Comparison of ENCODE assay signal across 8 mouse cellular contexts in the genomic region with DNA sequence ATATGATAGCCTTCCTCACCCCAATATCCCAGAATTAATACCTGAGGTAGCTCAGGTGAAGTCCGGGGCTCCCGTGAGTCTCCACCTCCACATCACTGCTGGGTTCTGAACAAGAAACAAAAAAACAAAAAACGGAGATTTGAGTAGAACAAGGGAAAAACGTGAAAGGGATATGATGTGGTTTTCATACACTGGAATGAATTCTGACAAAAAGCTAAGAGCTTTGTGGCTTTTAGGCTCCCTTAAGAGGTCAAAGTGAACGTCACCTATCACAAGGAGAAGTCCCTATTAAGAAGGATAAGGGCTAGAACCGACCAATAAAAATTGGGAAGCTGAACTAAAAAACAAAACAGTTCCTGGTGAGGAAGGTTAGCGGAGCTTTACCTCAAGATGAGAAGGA. TPM values are rescaled to one million over a fixed set of nuclear protein-coding genes. Genes with fewer than 3 reads are reported as not detected.
A peak's percentile ranks its signal among the peaks of the same experiment; 100 is the strongest.
DNase-seq lines count a peak whose midpoint lies in the region; ATAC-seq and TF ChIP-seq lines count a peak whose summit lies in the region.

No protein-coding gene starts in this region.

- H3K9ac ChIP-seq in heart, embryonic 12.5 days = peak overlapping the region; percentile 83
- peak overlapping the region; percentile 87 for H3K9ac ChIP-seq in CH12.LX (ENCODE audit: insufficient read depth, low read depth)
- peak overlapping the region; percentile 67 for H3K9ac ChIP-seq in forebrain, embryonic 15.5 days (replicated peaks)
- peak overlapping the region; percentile 87 for H3K9ac ChIP-seq in liver, embryonic 15.5 days

- no peak for TF ChIP-seq EP300 in CH12.LX (IDR thresholded peaks at IDR 0.05; ENCODE audit: low read length)

- in situ Hi-C loops in CH12.LX (cut with MboI; ENCODE audit: low pct_ligation_motif_present, low pct_unique_long_range_greater_than_20kb, low sequenced_read_pairs) = no loop called here

- ATAC-seq in heart, embryonic 12.5 days (ENCODE audit: insufficient number of reproducible peaks, low FRiP score) = no peak
- no peak for ATAC-seq in forebrain, embryonic 15.5 days (replicated peaks)
- ATAC-seq in liver, embryonic 15.5 days (ENCODE audit: insufficient read depth) = no peak
- ATAC-seq in activated CD4-positive, CD25-positive, alpha-beta regulatory T cell, adult 4 months = no peak

- peaks cover 38% of the 10 kb centered on the region for H3K36me3 ChIP-seq in heart, embryonic 12.5 days
- H3K36me3 ChIP-seq in CH12.LX (replicated peaks in 1 of 2; ENCODE audit: control insufficient read depth in 1 of 2, insufficient read depth in 1 of 2, low read length in 1 of 2) = peaks cover 35 to 45% of the 10 kb centered on the region in 2 experiments
- H3K36me3 ChIP-seq in forebrain, embryonic 15.5 days = peaks cover 35% of the 10 kb centered on the region
- H3K36me3 ChIP-seq in liver, embryonic 15.5 days (replicated peaks) = peaks cover 41% of the 10 kb centered on the region

- DNase-seq in heart, adult 11 months = no peak
- DNase-seq in CH12.LX (ENCODE audit: extremely low read depth) = no peak
- no peak for DNase-seq in cerebellum, adult 9-11 months
- DNase-seq in cerebellum, postnatal 14 days = no peak

- peaks cover 25% of the 10 kb centered on the region for H3K4me1 ChIP-seq in heart, embryonic 12.5 days (replicated peaks)
- peaks cover 13 to 39% of the 10 kb centered on the region in 2 experiments for H3K4me1 ChIP-seq in CH12.LX (ENCODE audit: control insufficient read depth in 1 of 2, insufficient read depth in 2 of 2)
- peaks cover 25% of the 10 kb centered on the region for H3K4me1 ChIP-seq in forebrain, embryonic 15.5 days
- H3K4me1 ChIP-seq in liver, embryonic 15.5 days (replicated peaks) = peaks cover 22% of the 10 kb centered on the region

- no peak for TF ChIP-seq RAD21 in CH12.LX (IDR thresholded peaks at IDR 0.05; ENCODE audit: low read depth, low read length)

- peak overlapping the region; percentile 93 for H3K4me2 ChIP-seq in heart, embryonic 12.5 days
- peak overlapping the region; percentile 93 for H3K4me2 ChIP-seq in CH12.LX (ENCODE audit: insufficient read depth, low read depth, poor library complexity, severe bottlenecking)
- H3K4me2 ChIP-seq in forebrain, embryonic 15.5 days (replicated peaks) = peak overlapping the region; percentile 64
- peak overlapping the region; percentile 90 for H3K4me2 ChIP-seq in liver, embryonic 15.5 days

- TF ChIP-seq POLR2A in CH12.LX (IDR thresholded peaks at IDR 0.05; ENCODE audit: low read depth, low read length) = no peak

- dilution Hi-C loops in CH12.LX (cut with MboI; ENCODE audit: extremely low pct_ligation_motif_present, extremely low pct_unique_long_range_greater_than_20kb, low sequenced_read_pairs) = no loop called here

- H3K9me3 ChIP-seq in heart, embryonic 12.5 days (replicated peaks) = no peaks in the 10 kb centered on the region
- no peaks in the 10 kb centered on the region for H3K9me3 ChIP-seq in CH12.LX (replicated peaks; ENCODE audit: low read length)
- H3K9me3 ChIP-seq in forebrain, embryonic 15.5 days = no peaks in the 10 kb centered on the region
- no peaks in the 10 kb centered on the region for H3K9me3 ChIP-seq in liver, embryonic 15.5 days (replicated peaks)

- peak overlapping the region; percentile 96 for H3K27ac ChIP-seq in heart, embryonic 12.5 days (ENCODE audit: poor library complexity, severe bottlenecking)
- H3K27ac ChIP-seq in CH12.LX (ENCODE audit: insufficient read depth, low read depth) = peak overlapping the region; percentile 85
- H3K27ac ChIP-seq in forebrain, embryonic 15.5 days (replicated peaks) = peak overlapping the region; percentile 97
- peak overlapping the region; percentile 94 for H3K27ac ChIP-seq in liver, embryonic 15.5 days (replicated peaks)

- TF ChIP-seq CTCF in CH12.LX (conservative IDR thresholded peaks at IDR 0.05 in 1 of 2, IDR thresholded peaks at IDR 0.05 in 1 of 2; ENCODE audit: low read depth in 2 of 2, low read length in 2 of 2) = no peak

- peak overlapping the region; percentile 70 for H3K4me3 ChIP-seq in heart, embryonic 12.5 days
- H3K4me3 ChIP-seq in CH12.LX (replicated peaks in 1 of 3; ENCODE audit: low read depth in 2 of 3, low read length in 2 of 3, poor library complexity in 1 of 3) = peak overlapping the region; percentile 70 to 90 (median 71)
- H3K4me3 ChIP-seq in forebrain, embryonic 15.5 days = peak overlapping the region; percentile 78
- peak overlapping the region; percentile 89 for H3K4me3 ChIP-seq in liver, embryonic 15.5 days (replicated peaks)

- peaks cover 18% of the 10 kb centered on the region for H3K79me2 ChIP-seq in CH12.LX (replicated peaks; ENCODE audit: control insufficient read depth, extremely low read depth, insufficient read depth, poor library complexity, severe bottlenecking)

- 20% methylated on average over 7 of the region's 7 CpGs for WGBS in heart, embryonic 12.5 days
- 22% methylated on average over 7 of the region's 7 CpGs for WGBS in forebrain, embryonic 15.5 days
- WGBS in liver, embryonic 15.5 days (ENCODE audit: insufficient replicate concordance) = 11% methylated on average over 7 of the region's 7 CpGs

- no peaks in the 10 kb centered on the region for H3K27me3 ChIP-seq in heart, embryonic 12.5 days (replicated peaks)
- no peaks in the 10 kb centered on the region for H3K27me3 ChIP-seq in CH12.LX (replicated peaks)
- no peaks in the 10 kb centered on the region for H3K27me3 ChIP-seq in forebrain, embryonic 15.5 days
- no peaks in the 10 kb centered on the region for H3K27me3 ChIP-seq in liver, embryonic 15.5 days

TF ChIP-seq in CH12.LX, 34 proteins besides CTCF, POLR2A, EP300 and RAD21 (continues in another document):
- no peak for TF ChIP-seq HCFC1 (IDR thresholded peaks at IDR 0.05; ENCODE audit: low read depth, low read length)
- no peak for TF ChIP-seq JUND (conservative IDR thresholded peaks at IDR 0.05; ENCODE audit: low read depth, low read length)
- TF ChIP-seq ETS1 (conservative IDR thresholded peaks at IDR 0.05; ENCODE audit: low read depth, low read length) = no peak
- TF ChIP-seq CHD1 (IDR thresholded peaks at IDR 0.05; ENCODE audit: low read depth, low read length) = no peak; the same call in 1 of the 2 replicates
- no peak for TF ChIP-seq USF2 (conservative IDR thresholded peaks at IDR 0.05; ENCODE audit: low read depth, low read length)
- no peak for TF ChIP-seq MEF2A (IDR thresholded peaks at IDR 0.05; ENCODE audit: borderline replicate concordance, low read depth, low read length)
- TF ChIP-seq UBTF (IDR thresholded peaks at IDR 0.05; ENCODE audit: low read depth, low read length) = no peak
- no peak for TF ChIP-seq MAZ (IDR thresholded peaks at IDR 0.05; ENCODE audit: low read depth, low read length)
- no peak for TF ChIP-seq POLR2AphosphoS2 (IDR thresholded peaks at IDR 0.05; ENCODE audit: low read depth, low read length)

RNA-seq across cellular contexts. Expression of a gene that starts 0.8 kb away (rescaled TPM):
- 10.2 and 11.9 TPM in 2 replicates for polyA plus RNA-seq in heart, embryonic 12.5 days (2016; fragmentation: Nextera tagmentation; extraction: Ambion mirVana)
- total RNA-seq in CH12.LX (2012; rRNA removed) (19.9 and 20.9 TPM in 2 replicates), CH12.LX (2014; rRNA removed) (16.2 TPM in 2 replicates)
- 14.4 and 14.6 TPM in 2 replicates for polyA plus RNA-seq in CH12.LX (2012; ENCODE audit: insufficient read length, low read depth)
- 22.8 and 24.5 TPM in 2 replicates for polyA plus RNA-seq in forebrain, embryonic 15.5 days (2015; fragmentation: Nextera tagmentation; extraction: Ambion mirVana)
- polyA plus RNA-seq in liver, embryonic 15.5 days (2015; fragmentation: Nextera tagmentation; extraction: Ambion mirVana) = 4.9 and 5.8 TPM in 2 replicates
- polyA plus RNA-seq in activated CD4-positive, CD25-positive, alpha-beta regulatory T cell, adult 4 months (2017; shearing (Covaris generic)) = 10 to 100 TPM in 1 of 2 experiments, 1 to 10 TPM in 1; 6.4 to 10.1 TPM

RNA-seq across cellular contexts. Expression of a gene that starts 2.3 kb away (rescaled TPM):
- 2,275 and 2,341 TPM in 2 replicates for polyA plus RNA-seq in heart, embryonic 12.5 days (2016; fragmentation: Nextera tagmentation; extraction: Ambion mirVana)
- total RNA-seq in CH12.LX (2012; rRNA removed) = 7,686 and 8,549 TPM in 2 replicates
- 2,395 and 2,709 TPM in 2 replicates for total RNA-seq in CH12.LX (2014; rRNA removed)
- polyA plus RNA-seq in CH12.LX (2012; ENCODE audit: insufficient read length, low read depth) = 6,293 and 8,065 TPM in 2 replicates
- 2,336 and 2,513 TPM in 2 replicates for polyA plus RNA-seq in forebrain, embryonic 15.5 days (2015; fragmentation: Nextera tagmentation; extraction: Ambion mirVana)
- polyA plus RNA-seq in liver, embryonic 15.5 days (2015; fragmentation: Nextera tagmentation; extraction: Ambion mirVana) = 1,944 and 2,155 TPM in 2 replicates
- 1,000 to 10,000 TPM; 5,950 to 7,803 TPM for polyA plus RNA-seq in activated CD4-positive, CD25-positive, alpha-beta regulatory T cell, adult 4 months (2017; shearing (Covaris generic))

RNA-seq across cellular contexts. Expression of a gene that starts 19.0 kb away (rescaled TPM):
- polyA plus RNA-seq in heart, embryonic 12.5 days (2016; fragmentation: Nextera tagmentation; extraction: Ambion mirVana) = 132 and 136 TPM in 2 replicates
- total RNA-seq in CH12.LX (2012; rRNA removed) = 133 and 166 TPM in 2 replicates
- total RNA-seq in CH12.LX (2014; rRNA removed) = 126 and 129 TPM in 2 replicates
- 550 and 650 TPM in 2 replicates for polyA plus RNA-seq in CH12.LX (2012; ENCODE audit: insufficient read length, low read depth)
- polyA plus RNA-seq in forebrain, embryonic 15.5 days (2015; fragmentation: Nextera tagmentation; extraction: Ambion mirVana) = 146 and 149 TPM in 2 replicates
- 118 and 119 TPM in 2 replicates for polyA plus RNA-seq in liver, embryonic 15.5 days (2015; fragmentation: Nextera tagmentation; extraction: Ambion mirVana)
- polyA plus RNA-seq in activated CD4-positive, CD25-positive, alpha-beta regulatory T cell, adult 4 months (2017; shearing (Covaris generic)) = 100 to 1,000 TPM; 136 to 160 TPM

RNA-seq across cellular contexts. Expression of a gene that starts 21.1 kb away (rescaled TPM):
- polyA plus RNA-seq in heart, embryonic 12.5 days (2016; fragmentation: Nextera tagmentation; extraction: Ambion mirVana) = 25.0 and 26.5 TPM in 2 replicates
- total RNA-seq in CH12.LX (2012; rRNA removed) = 43.2 and 48.0 TPM in 2 replicates
- total RNA-seq in CH12.LX (2014; rRNA removed) = 20.2 and 20.6 TPM in 2 replicates
- 33.0 and 38.2 TPM in 2 replicates for polyA plus RNA-seq in CH12.LX (2012; ENCODE audit: insufficient read length, low read depth)
- 6.8 and 7.6 TPM in 2 replicates for polyA plus RNA-seq in forebrain, embryonic 15.5 days (2015; fragmentation: Nextera tagmentation; extraction: Ambion mirVana)
- polyA plus RNA-seq in liver, embryonic 15.5 days (2015; fragmentation: Nextera tagmentation; extraction: Ambion mirVana) = 11.8 and 12.6 TPM in 2 replicates
- 10 to 100 TPM; 77.5 to 80.7 TPM for polyA plus RNA-seq in activated CD4-positive, CD25-positive, alpha-beta regulatory T cell, adult 4 months (2017; shearing (Covaris generic))

RNA-seq across cellular contexts. Expression of a gene that starts 42.7 kb away (rescaled TPM):
- polyA plus RNA-seq in heart, embryonic 12.5 days (2016; fragmentation: Nextera tagmentation; extraction: Ambion mirVana) = 7.5 and 7.6 TPM in 2 replicates
- total RNA-seq in CH12.LX (2012; rRNA removed) = 12.6 and 13.2 TPM in 2 replicates
- 11.3 and 13.0 TPM in 2 replicates for total RNA-seq in CH12.LX (2014; rRNA removed)
- 7.4 and 7.7 TPM in 2 replicates for polyA plus RNA-seq in CH12.LX (2012; ENCODE audit: insufficient read length, low read depth)
- 0.42 TPM in 2 replicates for polyA plus RNA-seq in forebrain, embryonic 15.5 days (2015; fragmentation: Nextera tagmentation; extraction: Ambion mirVana)
- polyA plus RNA-seq in liver, embryonic 15.5 days (2015; fragmentation: Nextera tagmentation; extraction: Ambion mirVana) = 3.1 and 3.6 TPM in 2 replicates
- 1 to 10 TPM; 4.1 to 4.2 TPM for polyA plus RNA-seq in activated CD4-positive, CD25-positive, alpha-beta regulatory T cell, adult 4 months (2017; shearing (Covaris generic))
